Mouse (Mus musculus) C2C12 (cell line): ENCODE data around the gene Baiap2l2. TPM values are rescaled to one million over a fixed set of nuclear protein-coding genes. Genes with fewer than 3 reads are reported as not detected.

ENCODE experiments used
- H3K27me3 ChIP-seq: one replicate; pipeline ENCODE4 v1.6.1; 2011; ENCODE audit not compliant: control insufficient read depth, insufficient read depth, insufficient read length
- H3K36me3 ChIP-seq: one replicate; pipeline ENCODE4 v1.6.1; 2011; ENCODE audit not compliant: control insufficient read depth, insufficient read depth
- H3K4me3 ChIP-seq: one replicate; pipeline ENCODE4 v1.5.1; 2011; ENCODE audit warnings: mild to moderate bottlenecking, control low read depth; ENCODE audit not compliant: poor library complexity, insufficient read depth, severe bottlenecking
- H3K79me2 ChIP-seq: one replicate; pipeline ENCODE4 v1.6.1; 2011; ENCODE audit not compliant: control insufficient read depth, insufficient read depth
- H3K79me3 ChIP-seq: one replicate; pipeline ENCODE4 v1.6.1; 2011; ENCODE audit warnings: low read depth, control low read depth
- H3ac ChIP-seq: one replicate; pipeline ENCODE3; 2011; ENCODE audit warnings: low read depth; ENCODE audit not compliant: control insufficient read depth, insufficient read length
- CEBPB ChIP-seq: IDR thresholded peaks from one replicate; pipeline ENCODE4 v1.6.1; 2011; ENCODE audit warnings: low read depth, mild to moderate bottlenecking, control low read depth, moderate library complexity
- CTCF ChIP-seq: IDR thresholded peaks from one replicate; pipeline ENCODE4 v1.5.1; 2011; ENCODE audit not compliant: control insufficient read depth, insufficient read depth, insufficient read length
- FOSL1 ChIP-seq: IDR thresholded peaks from one replicate; pipeline ENCODE4 v1.8.0; 2011; ENCODE audit warnings: mild to moderate bottlenecking, low read length; ENCODE audit not compliant: poor library complexity, insufficient read depth, severe bottlenecking
- MAX ChIP-seq: IDR thresholded peaks from one replicate; pipeline ENCODE4 v1.6.1; 2011; ENCODE audit warnings: mild to moderate bottlenecking, control low read depth
- MYOD1 ChIP-seq: IDR thresholded peaks from one replicate; pipeline ENCODE4 v1.6.1; 2011; ENCODE audit warnings: low read depth; ENCODE audit not compliant: control insufficient read depth, insufficient read length
- MYOG ChIP-seq: IDR thresholded peaks from one replicate; pipeline ENCODE4 v1.6.1; 2011; ENCODE audit not compliant: control insufficient read depth, insufficient read length; ENCODE audit errors: extremely low read depth
- USF1 ChIP-seq: IDR thresholded peaks from one replicate; pipeline ENCODE4 v1.6.1; 2011; ENCODE audit warnings: low read depth, mild to moderate bottlenecking, control low read depth, moderate library complexity
- polyA plus RNA-seq: library from polyadenylated mRNA; unstranded; fragments of >200 nt; fragmentation: generic; extraction: Trizol; gene quantifications from one replicate; pipeline ENCODE4 v1.2.1, GENCODE M21; 2012; ENCODE audit warnings: missing spikeins

Gene Baiap2l2
- polyA plus RNA-seq, 1 experiment = 1.2 TPM

DNA sequence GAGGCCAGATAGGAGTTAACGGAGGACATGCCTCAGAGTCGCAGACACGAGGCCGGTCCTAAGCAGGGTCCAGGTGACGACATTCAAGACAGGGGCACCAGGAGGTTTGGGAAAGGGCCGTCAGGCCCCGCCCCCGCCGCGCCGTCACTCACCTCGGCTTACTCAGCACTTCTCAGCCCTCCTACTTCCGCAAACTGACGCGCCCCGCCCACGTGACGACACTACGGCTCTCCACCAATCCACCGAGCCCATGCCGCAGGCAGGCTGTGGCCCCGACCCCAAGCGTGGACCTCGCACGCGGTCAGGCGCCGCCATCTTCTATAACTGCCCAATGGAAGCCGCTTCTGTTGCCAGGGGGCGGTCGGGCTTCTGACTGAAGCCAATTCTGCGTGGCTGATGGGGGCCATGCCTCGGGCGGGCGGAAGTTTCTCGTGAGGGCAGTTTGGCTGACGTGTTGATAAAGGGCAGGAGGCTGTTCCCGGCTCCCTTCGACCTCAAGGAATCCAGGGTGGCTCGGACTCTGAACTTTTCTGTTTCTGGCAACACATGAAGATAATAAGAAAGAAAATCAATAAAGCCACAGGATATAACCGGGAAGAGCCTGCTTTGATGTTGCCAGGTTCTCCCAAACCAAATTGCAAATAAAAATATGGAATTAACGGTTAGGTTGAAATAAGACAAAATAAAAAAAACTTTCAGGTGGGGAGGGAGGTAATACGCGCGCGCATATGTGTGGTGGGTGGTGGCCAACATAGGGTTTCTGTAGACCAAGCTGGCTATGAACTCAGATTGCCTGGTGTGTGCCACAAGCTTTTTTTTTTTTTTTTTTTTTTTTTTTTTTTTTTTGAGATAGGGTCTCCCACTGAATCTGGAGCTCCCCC is 43.0 kb upstream of the Baiap2l2 start, which contains the start of gene Pla2g6:
Pla2g6 (minus strand) TSS at position 333 of the 881 bp plus-strand sequence.
- Histone ChIP-seq H3ac (peak within 1 kb of the TSS; percentile 56), H3K4me3 (peak within 1 kb of the TSS; percentile 50), H3K79me3 (peaks cover 8% of the 10 kb centered on the region), H3K27me3 (no peaks in the 10 kb centered on the region), H3K36me3 (no peaks in the 10 kb centered on the region), H3K79me2 (peaks cover 35% of the 10 kb centered on the region)
- TF ChIP-seq USF1 (peak; percentile 92), FOSL1 (no peak), MAX (peak; percentile 99)

GRCm38 (mm10) chr15:79326971-79327961 is 41.9 kb upstream of the Baiap2l2 start:
- Histone ChIP-seq H3K27me3 (no peaks in the 10 kb centered on the region), H3K4me3 (peak overlapping the region; percentile 50), H3K79me2 (peaks cover 43% of the 10 kb centered on the region), H3K36me3 (peaks cover 2% of the 10 kb centered on the region), H3K79me3 (peaks cover 8% of the 10 kb centered on the region), H3ac (peak overlapping the region; percentile 56)
- TF ChIP-seq MYOG (no peak), MYOD1 (no peak), USF1 (peak; percentile 76), CEBPB (no peak), CTCF (no peak), MAX (peak; percentile 83), FOSL1 (no peak)

DNA sequence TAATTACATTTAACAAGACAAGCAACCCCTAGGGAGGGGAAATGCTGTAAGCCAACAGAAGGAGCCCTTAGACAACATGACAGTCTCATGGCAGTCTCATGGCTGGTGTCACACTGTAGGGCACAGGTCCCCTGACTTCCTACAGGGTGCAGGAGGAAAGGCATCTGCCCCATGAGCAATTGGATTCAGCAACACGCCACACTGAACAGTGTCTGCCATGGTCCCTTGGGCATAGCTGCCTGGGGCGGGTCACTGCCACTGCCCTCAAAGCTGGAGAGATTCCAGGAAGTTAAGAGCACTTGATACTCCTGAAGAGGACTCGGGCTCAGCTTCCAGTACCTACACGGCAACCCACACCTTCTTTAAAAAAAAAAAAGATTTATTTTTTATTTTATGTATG is 40.9 kb upstream of the Baiap2l2 start:
- H3K27me3 ChIP-seq = no peaks in the 10 kb centered on the region
- peaks cover 53% of the 10 kb centered on the region for H3K79me2 ChIP-seq
- no peak overlapping the region for H3ac ChIP-seq
- peaks cover 8% of the 10 kb centered on the region for H3K79me3 ChIP-seq
- TF ChIP-seq MAX (peak; percentile 39), MYOG (no peak), FOSL1 (no peak), MYOD1 (no peak), CTCF (no peak)
- H3K36me3 ChIP-seq = peaks cover 5% of the 10 kb centered on the region
- H3K4me3 ChIP-seq = no peak overlapping the region

GRCm38 (mm10) chr15:79325742-79326141 is 40.4 kb upstream of the Baiap2l2 start:
- peaks cover 5% of the 10 kb centered on the region for H3K36me3 ChIP-seq

DNA sequence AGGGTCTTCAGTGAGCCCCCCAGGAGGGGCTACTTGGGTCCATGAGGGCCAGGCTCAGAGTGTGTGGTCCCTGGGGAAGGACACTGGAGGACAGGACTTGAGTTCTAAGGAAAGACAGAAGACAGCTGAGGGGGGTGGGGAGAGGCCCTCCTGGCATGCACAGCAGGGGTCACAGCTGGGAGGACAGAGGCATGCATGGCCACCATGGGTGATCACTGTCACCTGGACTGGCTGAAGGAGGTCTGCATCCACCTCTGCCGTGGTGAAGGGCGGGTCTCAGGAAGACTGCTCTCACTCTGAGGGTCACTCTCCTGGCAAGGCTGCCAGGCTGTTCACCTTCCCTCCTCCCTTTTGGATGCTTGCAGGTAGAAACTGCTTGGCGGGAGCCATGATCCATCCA is 39.0 kb upstream of the Baiap2l2 start:
- H3K79me3 ChIP-seq = peaks cover 8% of the 10 kb centered on the region
- H3K27me3 ChIP-seq = no peaks in the 10 kb centered on the region
- H3K79me2 ChIP-seq = peaks cover 68% of the 10 kb centered on the region
- no peak overlapping the region for H3K4me3 ChIP-seq
- H3K36me3 ChIP-seq = peaks cover 13% of the 10 kb centered on the region
- H3ac ChIP-seq = no peak overlapping the region
- TF ChIP-seq MAX (no peak), CEBPB (no peak), MYOG (no peak), MYOD1 (no peak), FOSL1 (no peak), CTCF (no peak), USF1 (no peak)

More at GRCm38 (mm10) chr15:79325742-79326141, 40.4 kb upstream of the Baiap2l2 start:
- Histone ChIP-seq H3K27me3 (no peaks in the 10 kb centered on the region), H3K79me2 (peaks cover 57% of the 10 kb centered on the region), H3K4me3 (no peak overlapping the region), H3K79me3 (peaks cover 8% of the 10 kb centered on the region), H3ac (no peak overlapping the region)
- TF ChIP-seq MYOG = no peak

DNA sequence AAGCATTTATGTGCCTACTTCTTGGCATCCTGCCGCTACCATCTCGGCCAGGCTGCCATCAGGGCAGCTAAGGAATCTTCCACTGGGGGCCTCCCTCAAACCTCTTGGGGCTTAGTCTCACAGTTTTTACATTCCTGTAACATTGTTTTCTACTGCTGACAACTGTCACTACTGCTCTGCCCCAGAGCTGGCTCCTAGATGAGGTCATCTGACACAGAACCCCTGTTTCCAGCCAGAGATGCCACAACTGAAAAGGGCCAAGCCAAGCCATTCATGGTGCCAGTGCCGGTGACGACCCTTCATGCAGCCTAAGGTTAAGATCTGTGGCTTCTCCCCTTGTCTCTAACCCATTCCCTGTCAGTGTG is 38.4 kb upstream of the Baiap2l2 start:
- peaks cover 68% of the 10 kb centered on the region for H3K79me2 ChIP-seq
- TF ChIP-seq MAX = no peak
- TF ChIP-seq CEBPB = no peak
- no peak for TF ChIP-seq FOSL1
- TF ChIP-seq CTCF = no peak
- TF ChIP-seq MYOD1 = no peak
- TF ChIP-seq USF1 = no peak
- no peak for TF ChIP-seq MYOG
- H3K36me3 ChIP-seq = peaks cover 13% of the 10 kb centered on the region

More for the DNA sequence above, 38.4 kb upstream of the Baiap2l2 start:
- Histone ChIP-seq H3K27me3 (no peaks in the 10 kb centered on the region), H3ac (no peak overlapping the region), H3K4me3 (no peak overlapping the region), H3K79me3 (peaks cover 8% of the 10 kb centered on the region)
